Mouse (Mus musculus): ENCODE data around the gene Abr. TPM values are rescaled to one million over a fixed set of nuclear protein-coding genes. Genes with fewer than 3 reads are reported as not detected.

The Abr gene
- polyA plus RNA-seq, 1 experiment from 2014 or later = 29.9 TPM

GRCm38 (mm10) chr11:76427781-76428180, 194.3 kb downstream of the Abr start:
- Histone ChIP-seq H3K36me3 (peaks cover 24% of the 10 kb centered on the region), H3K27me3 (replicated peaks) (no peaks in the 10 kb centered on the region), H3K4me1 (replicated peaks) (peaks cover 80% of the 10 kb centered on the region), H3K27ac (ENCODE audit: poor library complexity, severe bottlenecking) (peak overlapping the region; percentile 91), H3K9ac (0 out of 2 replicates have a peak overlapping the region, but pooled peaks have one; percentile 48), H3K9me3 (replicated peaks) (no peaks in the 10 kb centered on the region), H3K4me3 (no peak overlapping the region), H3K4me2 (peak overlapping the region; percentile 33; the same call in 1 of the 2 replicates)
- ATAC-seq (ENCODE audit: insufficient number of reproducible peaks, low FRiP score) = peak; percentile 40; the same call in 1 of the 2 replicates
- whole genome bisulfite sequencing = 32% methylated on average over 3 of the region's 3 CpGs

GRCm38 (mm10) chr11:76425749-76426148, 196.4 kb downstream of the Abr start:
- ATAC-seq (ENCODE audit: insufficient number of reproducible peaks, low FRiP score) = no peak
- Histone ChIP-seq H3K9me3 (replicated peaks) (no peaks in the 10 kb centered on the region), H3K9ac (no peak overlapping the region), H3K4me1 (replicated peaks) (peaks cover 64% of the 10 kb centered on the region), H3K36me3 (peaks cover 45% of the 10 kb centered on the region), H3K27ac (ENCODE audit: poor library complexity, severe bottlenecking) (no peak overlapping the region), H3K27me3 (replicated peaks) (no peaks in the 10 kb centered on the region), H3K4me2 (no peak overlapping the region), H3K4me3 (no peak overlapping the region)
- 75% methylated on average over 6 of the region's 6 CpGs for WGBS

GRCm38 (mm10) chr11:76420896-76421295, 201.2 kb downstream of the Abr start:
- no peaks in the 10 kb centered on the region for H3K27me3 ChIP-seq (replicated peaks)
- no peak overlapping the region for H3K4me2 ChIP-seq
- ATAC-seq (ENCODE audit: insufficient number of reproducible peaks, low FRiP score) = no peak
- H3K9ac ChIP-seq = no peak overlapping the region
- no peak overlapping the region for H3K27ac ChIP-seq (ENCODE audit: poor library complexity, severe bottlenecking)
- no peak overlapping the region for H3K4me3 ChIP-seq
- peaks cover 89% of the 10 kb centered on the region for H3K36me3 ChIP-seq
- H3K9me3 ChIP-seq (replicated peaks) = no peaks in the 10 kb centered on the region
- 68% methylated on average over 4 of the region's 4 CpGs for WGBS
- peaks cover 25% of the 10 kb centered on the region for H3K4me1 ChIP-seq (replicated peaks)

- peaks cover 11% of the 10 kb centered on the region for H3K4me1 ChIP-seq (replicated peaks)
- no peak for ATAC-seq (ENCODE audit: insufficient number of reproducible peaks, low FRiP score)
- H3K27me3 ChIP-seq (replicated peaks) = no peaks in the 10 kb centered on the region
- H3K4me3 ChIP-seq = no peak overlapping the region
- WGBS = 64% methylated on average over 4 of the region's 4 CpGs
- H3K27ac ChIP-seq (ENCODE audit: poor library complexity, severe bottlenecking) = no peak overlapping the region
- no peak overlapping the region for H3K4me2 ChIP-seq
- H3K36me3 ChIP-seq = peaks cover 96% of the 10 kb centered on the region
- 0 out of 2 replicates have a peak overlapping the region, but pooled peaks have one; percentile 27 for H3K9ac ChIP-seq
- H3K9me3 ChIP-seq (replicated peaks) = no peaks in the 10 kb centered on the region
Observed at GRCm38 (mm10) chr11:76419179-76419578, 202.9 kb downstream of the Abr start.

GRCm38 (mm10) chr11:76418423-76418822, 203.7 kb downstream of the Abr start:
- H3K36me3 ChIP-seq = peaks cover 96% of the 10 kb centered on the region
- H3K27ac ChIP-seq (ENCODE audit: poor library complexity, severe bottlenecking) = no peak overlapping the region

GRCm38 (mm10) chr11:76415985-76416384, 206.1 kb downstream of the Abr start:
- ATAC-seq (ENCODE audit: insufficient number of reproducible peaks, low FRiP score) = no peak
- WGBS = 60% methylated on average over 2 of the region's 2 CpGs
- Histone ChIP-seq H3K9me3 (replicated peaks) (no peaks in the 10 kb centered on the region), H3K27ac (ENCODE audit: poor library complexity, severe bottlenecking) (no peak overlapping the region), H3K9ac (no peak overlapping the region), H3K4me2 (no peak overlapping the region), H3K4me1 (replicated peaks) (peaks cover 18% of the 10 kb centered on the region), H3K27me3 (replicated peaks) (no peaks in the 10 kb centered on the region), H3K36me3 (peaks cover 84% of the 10 kb centered on the region), H3K4me3 (no peak overlapping the region)

More at GRCm38 (mm10) chr11:76418423-76418822, 203.7 kb downstream of the Abr start:
- Histone ChIP-seq H3K9me3 (replicated peaks) (no peaks in the 10 kb centered on the region), H3K27me3 (replicated peaks) (no peaks in the 10 kb centered on the region), H3K9ac (no peak overlapping the region), H3K4me1 (replicated peaks) (peaks cover 15% of the 10 kb centered on the region), H3K4me2 (no peak overlapping the region), H3K4me3 (no peak overlapping the region)
- no peak for ATAC-seq (ENCODE audit: insufficient number of reproducible peaks, low FRiP score)
- 78% methylated on average over 8 of the region's 8 CpGs for WGBS

GRCm38 (mm10) chr11:76415001-76415400, 207.1 kb downstream of the Abr start:
- WGBS = 89% methylated on average over 4 of the region's 4 CpGs
- Histone ChIP-seq H3K4me1 (replicated peaks) (peaks cover 9% of the 10 kb centered on the region; the same call in 1 of the 2 replicates), H3K27me3 (replicated peaks) (no peaks in the 10 kb centered on the region), H3K9ac (no peak overlapping the region), H3K27ac (ENCODE audit: poor library complexity, severe bottlenecking) (no peak overlapping the region), H3K4me2 (no peak overlapping the region), H3K9me3 (replicated peaks) (no peaks in the 10 kb centered on the region), H3K36me3 (peaks cover 79% of the 10 kb centered on the region), H3K4me3 (no peak overlapping the region)
- ATAC-seq (ENCODE audit: insufficient number of reproducible peaks, low FRiP score) = no peak

- Histone ChIP-seq H3K9ac (no peak overlapping the region), H3K4me1 (replicated peaks) (peaks cover 8% of the 10 kb centered on the region), H3K9me3 (replicated peaks) (no peaks in the 10 kb centered on the region), H3K36me3 (peaks cover 71% of the 10 kb centered on the region), H3K4me2 (no peak overlapping the region), H3K4me3 (no peak overlapping the region), H3K27me3 (replicated peaks) (no peaks in the 10 kb centered on the region), H3K27ac (ENCODE audit: poor library complexity, severe bottlenecking) (no peak overlapping the region)
- WGBS = 60% methylated on average over 4 of the region's 4 CpGs
- ATAC-seq (ENCODE audit: insufficient number of reproducible peaks, low FRiP score) = no peak
Observed at GRCm38 (mm10) chr11:76413202-76413601, 208.9 kb downstream of the Abr start.

GRCm38 (mm10) chr11:76410826-76411225, 211.3 kb downstream of the Abr start:
- peaks cover 49% of the 10 kb centered on the region for H3K36me3 ChIP-seq

GRCm38 (mm10) chr11:76406702-76407583, 215.2 kb downstream of the Abr start, which contains the start of gene Timm22:
Gene Timm22 (plus strand): TSS chr11:76406952.
- under 1% methylated on average over 46 of the region's 46 CpGs for WGBS
- peak; percentile 96 for ATAC-seq (ENCODE audit: insufficient number of reproducible peaks, low FRiP score)
- peak within 1 kb of the TSS; percentile 94 for H3K9ac ChIP-seq
- peak within 1 kb of the TSS; percentile 61 for H3K27ac ChIP-seq (ENCODE audit: poor library complexity, severe bottlenecking)
- peaks cover 7% of the 10 kb centered on the region for H3K4me1 ChIP-seq (replicated peaks)
- H3K9me3 ChIP-seq (replicated peaks) = no peaks in the 10 kb centered on the region
- peaks cover 17% of the 10 kb centered on the region for H3K36me3 ChIP-seq
- H3K27me3 ChIP-seq (replicated peaks) = 0 out of 2 replicates have a peak, but pooled peaks cover 7% of the 10 kb centered on the region
- peak within 1 kb of the TSS; percentile 87 for H3K4me3 ChIP-seq
- peak within 1 kb of the TSS; percentile 83 for H3K4me2 ChIP-seq

More at GRCm38 (mm10) chr11:76410826-76411225, 211.3 kb downstream of the Abr start:
- no peak overlapping the region for H3K4me2 ChIP-seq
- H3K9me3 ChIP-seq (replicated peaks) = no peaks in the 10 kb centered on the region
- no peak for ATAC-seq (ENCODE audit: insufficient number of reproducible peaks, low FRiP score)
- 70% methylated on average over 12 of the region's 12 CpGs for WGBS
- peaks cover 15% of the 10 kb centered on the region for H3K4me1 ChIP-seq (replicated peaks)
- H3K27me3 ChIP-seq (replicated peaks) = no peaks in the 10 kb centered on the region
- no peak overlapping the region for H3K9ac ChIP-seq
- no peak overlapping the region for H3K4me3 ChIP-seq
- H3K27ac ChIP-seq (ENCODE audit: poor library complexity, severe bottlenecking) = no peak overlapping the region

- no peak overlapping the region for H3K27ac ChIP-seq (ENCODE audit: poor library complexity, severe bottlenecking)
- 72% methylated on average over 5 of the region's 5 CpGs for WGBS
- H3K27me3 ChIP-seq (replicated peaks) = 0 out of 2 replicates have a peak, but pooled peaks cover 7% of the 10 kb centered on the region
- H3K9ac ChIP-seq = no peak overlapping the region
- no peak overlapping the region for H3K4me3 ChIP-seq
- H3K36me3 ChIP-seq = peaks cover 12% of the 10 kb centered on the region
- no peak for ATAC-seq (ENCODE audit: insufficient number of reproducible peaks, low FRiP score)
- H3K4me1 ChIP-seq (replicated peaks) = peaks cover 7% of the 10 kb centered on the region
- H3K9me3 ChIP-seq (replicated peaks) = no peaks in the 10 kb centered on the region
- no peak overlapping the region for H3K4me2 ChIP-seq
Observed at GRCm38 (mm10) chr11:76405626-76406264, 216.4 kb downstream of the Abr start.

Data from heart, embryonic 12.5 days (tissue).